Mouse (Mus musculus): Measurements from ENCODE around the gene Noc3l.

- no peak for TF ChIP-seq POLR2A (IDR thresholded peaks at IDR 0.05; ENCODE audit: low read depth, low read length)
- no peak for TF ChIP-seq CTCF (IDR thresholded peaks at IDR 0.05; ENCODE audit: extremely low read depth, insufficient read depth, insufficient read length, insufficient replicate concordance)
Measured at GRCm38 (mm10) chr19:38760441-38760840, 58.6 kb downstream of the Noc3l start.

Data from spleen, adult 2 months (tissue).